Mouse (Mus musculus): ENCODE measurements at regions not wholly inside any gene's neighbourhood (a gene's known extent, or its start where the extent isn't known, plus 50 kb on each side); places are given as distances from the start of the nearest gene placed in this dataset.

GRCm38 (mm10) chr4:84022323-84022722, 497.0 kb downstream of the Ccdc171 start:
- H3K4me2 ChIP-seq (replicated peaks; ENCODE audit: low read depth, low read length) = no peak overlapping the region
- no peaks in the 10 kb centered on the region for H3K36me3 ChIP-seq (ENCODE audit: insufficient read depth, low read length)
- no peaks in the 10 kb centered on the region for H3K9me3 ChIP-seq (ENCODE audit: low read length)
- H3K27ac ChIP-seq (ENCODE audit: low read length) = no peak overlapping the region
- no peaks in the 10 kb centered on the region for H3K27me3 ChIP-seq (replicated peaks; ENCODE audit: insufficient read depth, low read length)
- ATAC-seq (no peak), DNase-seq (ENCODE audit: low spot score) (no peak)
- H3K4me1 ChIP-seq (ENCODE audit: insufficient read depth, low read depth, low read length) = no peaks in the 10 kb centered on the region
- H3K9ac ChIP-seq (replicated peaks; ENCODE audit: low read depth) = no peak overlapping the region
- no peak overlapping the region for H3K4me3 ChIP-seq (ENCODE audit: low read depth, low read length)
- WGBS = 67% methylated on average over 7 of the region's 7 CpGs
- TF ChIP-seq EP300 (IDR thresholded peaks at IDR 0.05) (no peak), CTCF (IDR thresholded peaks at IDR 0.05) (no peak)

GRCm38 (mm10) chr4:84026144-84026543, 500.8 kb downstream of the Ccdc171 start:
- Histone ChIP-seq H3K9ac (replicated peaks; ENCODE audit: low read depth) (no peak overlapping the region), H3K9me3 (ENCODE audit: low read length) (no peaks in the 10 kb centered on the region), H3K27me3 (replicated peaks; ENCODE audit: insufficient read depth, low read length) (no peaks in the 10 kb centered on the region), H3K36me3 (ENCODE audit: insufficient read depth, low read length) (no peaks in the 10 kb centered on the region), H3K4me2 (replicated peaks; ENCODE audit: low read depth, low read length) (no peak overlapping the region), H3K4me3 (ENCODE audit: low read depth, low read length) (no peak overlapping the region), H3K4me1 (ENCODE audit: insufficient read depth, low read depth, low read length) (no peaks in the 10 kb centered on the region), H3K27ac (ENCODE audit: low read length) (no peak overlapping the region)
- no peak for TF ChIP-seq EP300 (IDR thresholded peaks at IDR 0.05)
- no peak for TF ChIP-seq CTCF (IDR thresholded peaks at IDR 0.05)
- ATAC-seq = no peak
- 63% methylated on average over 8 of the region's 8 CpGs for WGBS
- no peak for DNase-seq (ENCODE audit: low spot score)

- Histone ChIP-seq H3K4me3 (ENCODE audit: low read depth, low read length) (no peak overlapping the region), H3K9me3 (ENCODE audit: low read length) (no peaks in the 10 kb centered on the region), H3K9ac (replicated peaks; ENCODE audit: low read depth) (no peak overlapping the region), H3K27ac (ENCODE audit: low read length) (no peak overlapping the region), H3K27me3 (replicated peaks; ENCODE audit: insufficient read depth, low read length) (no peaks in the 10 kb centered on the region), H3K4me1 (ENCODE audit: insufficient read depth, low read depth, low read length) (no peaks in the 10 kb centered on the region), H3K4me2 (replicated peaks; ENCODE audit: low read depth, low read length) (no peak overlapping the region), H3K36me3 (ENCODE audit: insufficient read depth, low read length) (no peaks in the 10 kb centered on the region)
- ATAC-seq (no peak), DNase-seq (ENCODE audit: low spot score) (no peak)
- 54% methylated on average over 5 of the region's 5 CpGs for whole genome bisulfite sequencing
- TF ChIP-seq CTCF (IDR thresholded peaks at IDR 0.05) = no peak
Measured at GRCm38 (mm10) chr4:84028120-84028519, 502.8 kb downstream of the Ccdc171 start.

- Histone ChIP-seq H3K9ac (replicated peaks; ENCODE audit: low read depth) (no peak overlapping the region), H3K27ac (ENCODE audit: low read length) (no peak overlapping the region), H3K9me3 (ENCODE audit: low read length) (no peaks in the 10 kb centered on the region), H3K4me2 (replicated peaks; ENCODE audit: low read depth, low read length) (no peak overlapping the region), H3K4me1 (ENCODE audit: insufficient read depth, low read depth, low read length) (no peaks in the 10 kb centered on the region), H3K36me3 (ENCODE audit: insufficient read depth, low read length) (no peaks in the 10 kb centered on the region), H3K4me3 (ENCODE audit: low read depth, low read length) (no peak overlapping the region), H3K27me3 (replicated peaks; ENCODE audit: insufficient read depth, low read length) (no peaks in the 10 kb centered on the region)
- 85% methylated on average over 5 of the region's 5 CpGs for WGBS
- DNase-seq (ENCODE audit: low spot score) (no peak), ATAC-seq (no peak)
- TF ChIP-seq CTCF (IDR thresholded peaks at IDR 0.05) = no peak
Measured at GRCm38 (mm10) chr4:84030916-84031315, 505.6 kb downstream of the Ccdc171 start.

GRCm38 (mm10) chr4:84032505-84032904, 507.2 kb downstream of the Ccdc171 start:
- WGBS = 69% methylated on average over 10 of the region's 10 CpGs
- no peaks in the 10 kb centered on the region for H3K4me1 ChIP-seq (ENCODE audit: insufficient read depth, low read depth, low read length)
- H3K4me3 ChIP-seq (ENCODE audit: low read depth, low read length) = no peak overlapping the region
- no peak overlapping the region for H3K9ac ChIP-seq (replicated peaks; ENCODE audit: low read depth)
- no peak overlapping the region for H3K4me2 ChIP-seq (replicated peaks; ENCODE audit: low read depth, low read length)
- H3K27me3 ChIP-seq (replicated peaks; ENCODE audit: insufficient read depth, low read length) = no peaks in the 10 kb centered on the region
- no peaks in the 10 kb centered on the region for H3K9me3 ChIP-seq (ENCODE audit: low read length)
- ATAC-seq (no peak), DNase-seq (ENCODE audit: low spot score) (no peak)
- no peak overlapping the region for H3K27ac ChIP-seq (ENCODE audit: low read length)
- H3K36me3 ChIP-seq (ENCODE audit: insufficient read depth, low read length) = no peaks in the 10 kb centered on the region
- TF ChIP-seq CTCF (IDR thresholded peaks at IDR 0.05) = no peak
- no peak for TF ChIP-seq EP300 (IDR thresholded peaks at IDR 0.05)

- H3K4me3 ChIP-seq (ENCODE audit: low read depth, low read length) = no peak overlapping the region
- no peak overlapping the region for H3K27ac ChIP-seq (ENCODE audit: low read length)
- no peak overlapping the region for H3K4me2 ChIP-seq (replicated peaks; ENCODE audit: low read depth, low read length)
- WGBS = 81% methylated on average over 1 of the region's 1 CpGs
- DNase-seq (ENCODE audit: low spot score) = no peak
- H3K4me1 ChIP-seq (ENCODE audit: insufficient read depth, low read depth, low read length) = no peaks in the 10 kb centered on the region
- no peaks in the 10 kb centered on the region for H3K9me3 ChIP-seq (ENCODE audit: low read length)
- H3K36me3 ChIP-seq (ENCODE audit: insufficient read depth, low read length) = no peaks in the 10 kb centered on the region
- H3K27me3 ChIP-seq (replicated peaks; ENCODE audit: insufficient read depth, low read length) = no peaks in the 10 kb centered on the region
- ATAC-seq = no peak
- TF ChIP-seq CTCF (IDR thresholded peaks at IDR 0.05) = no peak
- no peak for TF ChIP-seq EP300 (IDR thresholded peaks at IDR 0.05)
- H3K9ac ChIP-seq (replicated peaks; ENCODE audit: low read depth) = no peak overlapping the region
Measured at GRCm38 (mm10) chr4:84035347-84035746, 510.0 kb downstream of the Ccdc171 start.

- no peak overlapping the region for H3K9ac ChIP-seq (replicated peaks; ENCODE audit: low read depth)
- WGBS = 52% methylated on average over 3 of the region's 3 CpGs
- no peaks in the 10 kb centered on the region for H3K9me3 ChIP-seq (ENCODE audit: low read length)
- no peak for TF ChIP-seq CTCF (IDR thresholded peaks at IDR 0.05)
- H3K27me3 ChIP-seq (replicated peaks; ENCODE audit: insufficient read depth, low read length) = no peaks in the 10 kb centered on the region
- no peak overlapping the region for H3K4me3 ChIP-seq (ENCODE audit: low read depth, low read length)
- H3K4me1 ChIP-seq (ENCODE audit: insufficient read depth, low read depth, low read length) = no peaks in the 10 kb centered on the region
- H3K36me3 ChIP-seq (ENCODE audit: insufficient read depth, low read length) = no peaks in the 10 kb centered on the region
- H3K27ac ChIP-seq (ENCODE audit: low read length) = no peak overlapping the region
- ATAC-seq (no peak), DNase-seq (ENCODE audit: low spot score) (no peak)
- no peak overlapping the region for H3K4me2 ChIP-seq (replicated peaks; ENCODE audit: low read depth, low read length)
Measured at GRCm38 (mm10) chr4:84037535-84037934, 512.2 kb downstream of the Ccdc171 start.

All from lung, postnatal 0 days (tissue).